In genomic region chr2:157750926-157751588, GRCm38 (mm10) we compare ENCODE assay signal across 9 mouse cellular contexts. TPM values are rescaled to one million over a fixed set of nuclear protein-coding genes. Genes with fewer than 3 reads are reported as not detected.
DNase-seq lines count a peak whose midpoint lies in the region; ATAC-seq and TF ChIP-seq lines count a peak whose summit lies in the region.
"Had no signal": no experiment of that assay in that cellular context is flagged by ENCODE, and none has a peak within 500 bp of the region (broad histone marks: within the 10 kb centered on the region; RNA-seq: fewer than 3 reads in every experiment).

No protein-coding gene starts in this region.

- TF ChIP-seq POLR2A in olfactory bulb, adult 2 months (IDR thresholded peaks at IDR 0.05; ENCODE audit: insufficient read depth, low read depth, low read length): no peak

- H3K4me2 ChIP-seq in liver, embryonic 11.5 days: no peak overlapping the region
- H3K4me2 ChIP-seq in liver, embryonic 12.5 days: no peak overlapping the region
- peak overlapping the region; percentile 48; the same call in 1 of the 2 replicates for H3K4me2 ChIP-seq in hindbrain, postnatal 0 days (ENCODE audit: low read depth, low read length)

- ATAC-seq in liver, embryonic 11.5 days (replicated peaks; ENCODE audit: low FRiP score): no peak
- ATAC-seq in liver, embryonic 12.5 days: no peak
- ATAC-seq in hindbrain, postnatal 0 days: no peak

- peak; percentile 23 for DNase-seq in cerebellum, adult 11 months
- DNase-seq in cerebellum, postnatal 36 days: no peak
- DNase-seq in liver, embryonic 11.5 days (ENCODE audit: low spot score): no peak
- peak; percentile 56 for DNase-seq in hindbrain, postnatal 0 days (ENCODE audit: low spot score)
- DNase-seq in natural killer cell, adult 2 months (ENCODE audit: low spot score in 2 of 2): no peak
- DNase-seq in frontal cortex, postnatal 14 days (ENCODE audit: low spot score in 2 of 2): no peak

- 0 out of 2 replicates have a peak overlapping the region, but pooled peaks have one; percentile 6 for H3K27ac ChIP-seq in liver, embryonic 11.5 days (ENCODE audit: low read depth, low read length)
- H3K27ac ChIP-seq in liver, embryonic 12.5 days: no peak overlapping the region
- H3K27ac ChIP-seq in hindbrain, postnatal 0 days: peak overlapping the region; percentile 75
- H3K27ac ChIP-seq in olfactory bulb, adult 2 months (ENCODE audit: insufficient read depth, low read depth, low read length): peak overlapping the region; percentile 7
- H3K27ac ChIP-seq: embryonic facial prominence, embryonic 12.5 days had no signal

- TF ChIP-seq CTCF in hindbrain, postnatal 0 days (IDR thresholded peaks at IDR 0.05; ENCODE audit: low read depth): no peak
- TF ChIP-seq CTCF in olfactory bulb, adult 2 months (IDR thresholded peaks at IDR 0.05; ENCODE audit: insufficient read depth, low read depth, low read length): no peak

- WGBS in liver, embryonic 11.5 days: 85% methylated on average over 12 of the region's 12 CpGs
- 76% methylated on average over 12 of the region's 12 CpGs for WGBS in liver, embryonic 12.5 days (ENCODE audit: insufficient replicate concordance)
- 37% methylated on average over 12 of the region's 12 CpGs for WGBS in hindbrain, postnatal 0 days
- WGBS in olfactory bulb, adult 2 months: 41% methylated on average over 12 of the region's 12 CpGs

- no peaks in the 10 kb centered on the region for H3K36me3 ChIP-seq in liver, embryonic 11.5 days (ENCODE audit: control insufficient read depth, insufficient read depth, low read length)
- peaks cover 19% of the 10 kb centered on the region; the same call in 1 of the 2 replicates for H3K36me3 ChIP-seq in liver, embryonic 12.5 days
- H3K36me3 ChIP-seq in hindbrain, postnatal 0 days (ENCODE audit: insufficient read depth, low read length): no peaks in the 10 kb centered on the region

- no peaks in the 10 kb centered on the region for H3K9me3 ChIP-seq in liver, embryonic 11.5 days (ENCODE audit: control insufficient read depth, low read length)
- no peaks in the 10 kb centered on the region for H3K9me3 ChIP-seq in liver, embryonic 12.5 days (replicated peaks)
- no peaks in the 10 kb centered on the region for H3K9me3 ChIP-seq in hindbrain, postnatal 0 days (ENCODE audit: low read length)
- H3K9me3 ChIP-seq: embryonic facial prominence, embryonic 12.5 days had no signal

- H3K4me1 ChIP-seq in liver, embryonic 11.5 days (replicated peaks; ENCODE audit: control insufficient read depth, insufficient read depth, low read length): peaks cover 16% of the 10 kb centered on the region
- peaks cover 49% of the 10 kb centered on the region for H3K4me1 ChIP-seq in liver, embryonic 12.5 days
- H3K4me1 ChIP-seq in hindbrain, postnatal 0 days (ENCODE audit: insufficient read depth, low read length): peaks cover 25% of the 10 kb centered on the region
- peaks cover 33% of the 10 kb centered on the region for H3K4me1 ChIP-seq in olfactory bulb, adult 2 months (ENCODE audit: control insufficient read depth, insufficient read depth, low read length)

- no peak overlapping the region for H3K9ac ChIP-seq in liver, embryonic 11.5 days (ENCODE audit: low read depth, low read length)
- H3K9ac ChIP-seq in liver, embryonic 12.5 days: no peak overlapping the region
- no peak overlapping the region for H3K9ac ChIP-seq in hindbrain, postnatal 0 days (replicated peaks; ENCODE audit: low read length)
- H3K9ac ChIP-seq: embryonic facial prominence, embryonic 12.5 days had no signal

- no peaks in the 10 kb centered on the region for H3K27me3 ChIP-seq in liver, embryonic 11.5 days (replicated peaks; ENCODE audit: control insufficient read depth, insufficient read depth, low read length)
- no peaks in the 10 kb centered on the region for H3K27me3 ChIP-seq in liver, embryonic 12.5 days (replicated peaks)
- no peaks in the 10 kb centered on the region for H3K27me3 ChIP-seq in hindbrain, postnatal 0 days (ENCODE audit: insufficient read depth, low read length)
- H3K27me3 ChIP-seq: embryonic facial prominence, embryonic 12.5 days had no signal

- H3K4me3 ChIP-seq in liver, embryonic 11.5 days (ENCODE audit: low read depth, low read length): no peak overlapping the region
- no peak overlapping the region for H3K4me3 ChIP-seq in liver, embryonic 12.5 days
- no peak overlapping the region for H3K4me3 ChIP-seq in hindbrain, postnatal 0 days (ENCODE audit: low read length)
- H3K4me3 ChIP-seq in olfactory bulb, adult 2 months (ENCODE audit: insufficient read depth, low read depth, low read length): no peak overlapping the region
- H3K4me3 ChIP-seq: embryonic facial prominence, embryonic 12.5 days had no signal

RNA-seq across cellular contexts. Expression of gene Ctnnbl1, which starts 13.9 kb away (rescaled TPM):
- polyA plus RNA-seq in liver, embryonic 11.5 days (2014; fragmentation: Nextera tagmentation; extraction: Ambion mirVana): 56.3 and 65.0 TPM in 2 replicates
- polyA plus RNA-seq in liver, embryonic 12.5 days (2016; fragmentation: Nextera tagmentation; extraction: Ambion mirVana): 35.7 and 39.0 TPM in 2 replicates
- 28.7 and 30.3 TPM in 2 replicates for total RNA-seq in hindbrain, postnatal 0 days (2014; rRNA removed)
- polyA plus RNA-seq in hindbrain, postnatal 0 days (2015; fragmentation: Nextera tagmentation; extraction: Ambion mirVana): 42.7 and 45.4 TPM in 2 replicates
- not detected in 2 replicates for polyA plus RNA-seq in olfactory bulb, adult 2 months (2012; ENCODE audit: insufficient read depth, insufficient read length, low replicate concordance, missing spikeins)

Comparison
In these comparisons a context has a peak if more than half of its experiments do, and no peak if none do; other contexts are left out.
1. DNase-seq: peak in cerebellum, adult 11 months (single experiment) and hindbrain, postnatal 0 days (single experiment); none in cerebellum, postnatal 36 days (0 of 2), liver, embryonic 11.5 days (single experiment), natural killer cell, adult 2 months (0 of 2) and frontal cortex, postnatal 14 days (0 of 2).
2. RNA of gene Ctnnbl1, which starts 13.9 kb away (polyA plus RNA-seq): 56.3 to 65.0 TPM in liver, embryonic 11.5 days, 42.7 to 45.4 TPM in hindbrain, postnatal 0 days and 35.7 to 39.0 TPM in liver, embryonic 12.5 days; not detected in olfactory bulb, adult 2 months; every median in the first group is over 10 times any median in the second.